16 mouse cellular contexts compared by ENCODE assay signal in genomic region chr6:134427165-134427564, GRCm38 (mm10). TPM values are rescaled to one million over a fixed set of nuclear protein-coding genes. Genes with fewer than 3 reads are reported as not detected.
A peak's percentile ranks its signal among the peaks of the same experiment; 100 is the strongest.
DNase-seq lines count a peak whose midpoint lies in the region; ATAC-seq and TF ChIP-seq lines count a peak whose summit lies in the region.
"Had no signal": no experiment of that assay in that cellular context is flagged by ENCODE, and none has a peak within 500 bp of the region (broad histone marks: within the 10 kb centered on the region; RNA-seq: fewer than 3 reads in every experiment).

No protein-coding gene starts in this region.

- no peak for ATAC-seq in hindbrain, embryonic 14.5 days (ENCODE audit: low FRiP score)
- ATAC-seq in hindbrain, embryonic 13.5 days (ENCODE audit: low FRiP score) = no peak
- ATAC-seq in limb, embryonic 15.5 days (ENCODE audit: insufficient number of reproducible peaks, low FRiP score, low TSS enrichment, low read depth) = no peak
- no peak for ATAC-seq in Patski

- H3K36me3 ChIP-seq in hindbrain, embryonic 14.5 days (replicated peaks; ENCODE audit: control insufficient read depth, insufficient read depth) = no peaks in the 10 kb centered on the region
- H3K36me3 ChIP-seq in hindbrain, embryonic 13.5 days = no peaks in the 10 kb centered on the region
- no peaks in the 10 kb centered on the region for H3K36me3 ChIP-seq in limb, embryonic 15.5 days
- H3K36me3 ChIP-seq in limb, embryonic 10.5 days = no peaks in the 10 kb centered on the region
- H3K36me3 ChIP-seq in ES-Bruce4 (ENCODE audit: control insufficient read depth, insufficient read depth, low read length, poor library complexity, severe bottlenecking) = no peaks in the 10 kb centered on the region
- H3K36me3 ChIP-seq: embryonic facial prominence, embryonic 15.5 days; hindbrain, embryonic 15.5 days; midbrain, embryonic 12.5 days had no signal

- DNase-seq in hindbrain, embryonic 14.5 days (ENCODE audit: low spot score) = peak; percentile 52
- no peak for DNase-seq in limb, embryonic 10.5 days (ENCODE audit: low spot score)
- DNase-seq in Patski (ENCODE audit: low read depth, low spot score) = no peak
- no peak for DNase-seq in adrenal gland, adult 8-10 months
- DNase-seq: adrenal gland, postnatal 10 days; gastrocnemius, postnatal 25 days; kidney, postnatal 14 days; lung, postnatal 14 days; right cerebral cortex, postnatal 4 days had no signal

- WGBS in hindbrain, embryonic 14.5 days = 87% methylated on average over 3 of the region's 3 CpGs
- 89% methylated on average over 3 of the region's 3 CpGs for WGBS in hindbrain, embryonic 13.5 days
- 78% methylated on average over 3 of the region's 3 CpGs for WGBS in limb, embryonic 15.5 days
- WGBS in limb, embryonic 10.5 days = 79% methylated on average over 3 of the region's 3 CpGs

- no peak for TF ChIP-seq EP300 in ES-Bruce4 (IDR thresholded peaks at IDR 0.05; ENCODE audit: insufficient read depth, low read depth, low read length)

- POLR2A ChIA-PET in Patski (lab: Charles Lee) = no interaction called here

- H3K27me3 ChIP-seq in hindbrain, embryonic 14.5 days (ENCODE audit: control insufficient read depth, insufficient read depth, low read length) = no peaks in the 10 kb centered on the region
- H3K27me3 ChIP-seq in hindbrain, embryonic 13.5 days = no peaks in the 10 kb centered on the region
- no peaks in the 10 kb centered on the region for H3K27me3 ChIP-seq in limb, embryonic 15.5 days
- no peaks in the 10 kb centered on the region for H3K27me3 ChIP-seq in limb, embryonic 10.5 days (ENCODE audit: low read depth, poor library complexity, severe bottlenecking)
- no peaks in the 10 kb centered on the region for H3K27me3 ChIP-seq in ES-Bruce4 (ENCODE audit: control insufficient read depth, insufficient read depth, low read length, poor library complexity, severe bottlenecking)
- H3K27me3 ChIP-seq in Patski = no peaks in the 10 kb centered on the region
- H3K27me3 ChIP-seq: embryonic facial prominence, embryonic 15.5 days; hindbrain, embryonic 15.5 days had no signal

- CTCF ChIA-PET in Patski (lab: Charles Lee) = interaction anchor here (0.8 to 4.3 kb wide), 6 partner anchors 24 to 193 kb away, joined by 3 to 27 read pairs (median 4); no protein-coding TSS in a partner anchor

- H3K4me1 ChIP-seq in hindbrain, embryonic 14.5 days (replicated peaks; ENCODE audit: control insufficient read depth, insufficient read depth, low read length) = no peaks in the 10 kb centered on the region
- no peaks in the 10 kb centered on the region; the same call in 1 of the 2 replicates for H3K4me1 ChIP-seq in hindbrain, embryonic 13.5 days (replicated peaks)
- H3K4me1 ChIP-seq in limb, embryonic 15.5 days = peaks cover 35% of the 10 kb centered on the region
- H3K4me1 ChIP-seq in limb, embryonic 10.5 days = 0 out of 2 replicates have a peak, but pooled peaks cover 4% of the 10 kb centered on the region
- H3K4me1 ChIP-seq in ES-Bruce4 (ENCODE audit: control insufficient read depth, insufficient read depth, low read length) = no peaks in the 10 kb centered on the region
- H3K4me1 ChIP-seq: hindbrain, embryonic 15.5 days; midbrain, embryonic 12.5 days had no signal

- no peak overlapping the region for H3K27ac ChIP-seq in hindbrain, embryonic 14.5 days
- no peak overlapping the region for H3K27ac ChIP-seq in hindbrain, embryonic 13.5 days
- H3K27ac ChIP-seq in limb, embryonic 15.5 days = 0 out of 2 replicates have a peak overlapping the region, but pooled peaks have one; percentile 69
- no peak overlapping the region for H3K27ac ChIP-seq in limb, embryonic 10.5 days
- no peak overlapping the region for H3K27ac ChIP-seq in ES-Bruce4 (ENCODE audit: insufficient read depth, low read length)
- H3K27ac ChIP-seq: embryonic facial prominence, embryonic 15.5 days; hindbrain, embryonic 15.5 days; midbrain, embryonic 12.5 days had no signal

- no peak for TF ChIP-seq POLR2A in ES-Bruce4 (IDR thresholded peaks at IDR 0.05; ENCODE audit: insufficient read depth, low read length)

- H3K9me3 ChIP-seq in hindbrain, embryonic 14.5 days (ENCODE audit: control insufficient read depth, low read length) = no peaks in the 10 kb centered on the region
- H3K9me3 ChIP-seq in hindbrain, embryonic 13.5 days = no peaks in the 10 kb centered on the region
- no peaks in the 10 kb centered on the region for H3K9me3 ChIP-seq in limb, embryonic 15.5 days
- H3K9me3 ChIP-seq in limb, embryonic 10.5 days (replicated peaks) = no peaks in the 10 kb centered on the region
- no peaks in the 10 kb centered on the region for H3K9me3 ChIP-seq in ES-Bruce4 (replicated peaks; ENCODE audit: control insufficient read depth, insufficient read depth, low read length, poor library complexity, severe bottlenecking)
- H3K9me3 ChIP-seq: embryonic facial prominence, embryonic 15.5 days; hindbrain, embryonic 15.5 days; midbrain, embryonic 12.5 days had no signal

- no peak overlapping the region for H3K9ac ChIP-seq in hindbrain, embryonic 14.5 days
- no peak overlapping the region for H3K9ac ChIP-seq in hindbrain, embryonic 13.5 days
- H3K9ac ChIP-seq in limb, embryonic 15.5 days = no peak overlapping the region
- H3K9ac ChIP-seq in ES-Bruce4 (ENCODE audit: low read depth, poor library complexity, severe bottlenecking) = no peak overlapping the region
- H3K9ac ChIP-seq: embryonic facial prominence, embryonic 15.5 days; hindbrain, embryonic 15.5 days; midbrain, embryonic 12.5 days had no signal

- in situ Hi-C loops in Patski (cut with MboI; ENCODE audit: low pct_unique_long_range_greater_than_20kb) = no loop called here

- H3K4me2 ChIP-seq in hindbrain, embryonic 14.5 days (replicated peaks) = no peak overlapping the region
- H3K4me2 ChIP-seq in hindbrain, embryonic 13.5 days = no peak overlapping the region
- H3K4me2 ChIP-seq in limb, embryonic 15.5 days = no peak overlapping the region
- H3K4me2 ChIP-seq: embryonic facial prominence, embryonic 15.5 days; hindbrain, embryonic 15.5 days; midbrain, embryonic 12.5 days had no signal

- TF ChIP-seq CTCF in ES-Bruce4 (IDR thresholded peaks at IDR 0.05; ENCODE audit: low read depth, low read length) (peak; percentile 7), Patski (IDR thresholded peaks at IDR 0.05) (peak; percentile 51)

- H3K4me3 ChIP-seq in hindbrain, embryonic 14.5 days (replicated peaks; ENCODE audit: low read length) = no peak overlapping the region
- H3K4me3 ChIP-seq in hindbrain, embryonic 13.5 days = no peak overlapping the region
- no peak overlapping the region for H3K4me3 ChIP-seq in limb, embryonic 15.5 days
- H3K4me3 ChIP-seq in limb, embryonic 10.5 days = no peak overlapping the region
- no peak overlapping the region for H3K4me3 ChIP-seq in ES-Bruce4 (ENCODE audit: low read depth, low read length)
- H3K4me3 ChIP-seq: embryonic facial prominence, embryonic 15.5 days; hindbrain, embryonic 15.5 days; midbrain, embryonic 12.5 days had no signal

RNA-seq across cellular contexts. Expression of gene Bcl2l14, which starts 31.0 kb away (rescaled TPM):
- 0.37 TPM in 1 of 2 replicates, not detected in the other for polyA plus RNA-seq in hindbrain, embryonic 14.5 days (2014; fragmentation: Nextera tagmentation; extraction: Ambion mirVana)
- polyA plus RNA-seq in hindbrain, embryonic 13.5 days (2015; fragmentation: Nextera tagmentation; extraction: Ambion mirVana) = 0.08 TPM in 1 of 2 replicates, not detected in the other
- 0.96 and 1.3 TPM in 2 replicates for polyA plus RNA-seq in limb, embryonic 15.5 days (2015; fragmentation: Nextera tagmentation; extraction: Ambion mirVana)
- polyA plus RNA-seq in limb, embryonic 10.5 days (2016; fragmentation: Nextera tagmentation; extraction: Ambion mirVana) = 0.15 and 0.49 TPM in 2 replicates
- 0.90 and 1.2 TPM in 2 replicates for polyA plus RNA-seq in ES-Bruce4 (2011; ENCODE audit: insufficient read depth, insufficient read length, low read depth, missing spikeins)
- polyA plus RNA-seq in Patski (2021) = not detected
- under 1 TPM in 2 of 4 experiments, not detected in 2; 0.12 to 0.22 TPM for total RNA-seq in adrenal gland, adult 8-10 months (2022)
- total RNA-seq: adrenal gland, postnatal 10 days; gastrocnemius, postnatal 25 days; left cerebral cortex, adult 18-20 months had no signal
